Mouse (Mus musculus) heart, embryonic 11.5 days (tissue): Measurements from ENCODE around the gene BC048403. TPM values are rescaled to one million over a fixed set of nuclear protein-coding genes. Genes with fewer than 3 reads are reported as not detected.

Experiments used
- ATAC-seq: fragments of 200-750 bp; cut with Nextera tagmentation; replicated peaks from 2 replicates; pipeline ENCODE4 v1.8.0; 2017; ENCODE audit warnings: moderate library complexity; ENCODE audit not compliant: insufficient number of reproducible peaks, low FRiP score, low TSS enrichment
- H3K27ac ChIP-seq: fragments of 300-500 bp; sonication (generic); 2 replicates; pipeline ENCODE4 v1.5.1; 2014; ENCODE audit warnings: mild to moderate bottlenecking, low read depth, low read length
- H3K27me3 ChIP-seq: fragments of 300-500 bp; sonication (generic); 2 replicates; pipeline ENCODE4 v1.6.1; 2014; ENCODE audit warnings: mild to moderate bottlenecking, low read length, mixed read lengths; ENCODE audit not compliant: control insufficient read depth, insufficient read depth
- H3K36me3 ChIP-seq: fragments of 300-500 bp; sonication (generic); 2 replicates; pipeline ENCODE4 v1.6.1; 2014; ENCODE audit warnings: mild to moderate bottlenecking, low read length, moderate library complexity, mixed read lengths; ENCODE audit not compliant: control insufficient read depth, insufficient read depth
- H3K4me1 ChIP-seq: fragments of 300-500 bp; sonication (generic); 2 replicates; pipeline ENCODE4 v1.6.1; 2014; ENCODE audit warnings: low read length; ENCODE audit not compliant: control insufficient read depth, insufficient read depth
- H3K4me2 ChIP-seq: fragments of 300-500 bp; sonication (generic); 2 replicates; pipeline ENCODE4 v1.6.1; 2014; ENCODE audit warnings: mild to moderate bottlenecking, moderate library complexity
- H3K4me3 ChIP-seq: fragments of 300-500 bp; sonication (generic); 2 replicates; pipeline ENCODE4 v1.5.1; 2014; ENCODE audit warnings: low read depth, low read length
- H3K9ac ChIP-seq: fragments of 300-500 bp; sonication (generic); 2 replicates; pipeline ENCODE4 v1.6.1; 2014; ENCODE audit warnings: mild to moderate bottlenecking, low read depth, low read length, moderate library complexity
- H3K9me3 ChIP-seq: fragments of 300-500 bp; sonication (generic); replicated peaks from 2 replicates; pipeline ENCODE4 v1.6.1; 2016; ENCODE audit warnings: low read length; ENCODE audit not compliant: control insufficient read depth
- WGBS: fragments of 180-500 bp; shearing (Covaris S2); extraction: QIAGEN DNeasy Blood & Tissue Kit; methylation state at CpG from one replicate; pipeline ENCODE4 v1.1.7; 2014; ENCODE audit not compliant: insufficient replicate concordance; 5-methylcytosine and 5-hydroxymethylcytosine counted together
- polyA plus RNA-seq: library from polyadenylated mRNA; unstranded; fragments of >200 nt; fragmentation: Nextera tagmentation; extraction: Ambion mirVana; gene quantifications from 2 replicates; pipeline ENCODE4 v1.2.1, GENCODE M21; 2014

The BC048403 gene
- polyA plus RNA-seq, 1 experiment from 2014 or later, result 2.7 TPM

DNA sequence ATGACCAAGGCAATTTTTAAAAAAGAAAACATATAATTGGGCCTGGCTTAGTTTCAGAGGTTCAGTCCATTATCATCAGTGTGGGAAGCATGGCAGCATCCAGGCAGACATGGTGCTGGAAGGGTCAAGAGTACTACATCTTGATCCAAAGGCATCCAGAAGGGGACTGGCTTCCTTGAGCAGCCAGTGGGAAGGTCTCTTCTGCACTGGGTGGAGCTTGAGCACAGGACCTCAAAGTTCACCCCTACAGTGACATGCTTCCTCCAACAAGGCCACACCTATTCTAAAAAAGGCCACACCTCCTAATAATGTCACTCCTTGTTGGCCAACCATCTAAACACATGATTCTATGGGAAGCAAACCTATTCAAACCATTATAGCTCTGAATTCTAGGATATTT is 22.9 kb upstream of the BC048403 start:
- H3K9ac ChIP-seq, result no peak overlapping the region
- H3K27ac ChIP-seq, result no peak overlapping the region
- ATAC-seq, result no peak
- no peaks in the 10 kb centered on the region for H3K4me1 ChIP-seq
- no peaks in the 10 kb centered on the region for H3K27me3 ChIP-seq
- H3K36me3 ChIP-seq, result no peaks in the 10 kb centered on the region
- H3K4me3 ChIP-seq, result no peak overlapping the region
- no peak overlapping the region for H3K4me2 ChIP-seq
- peaks cover 3% of the 10 kb centered on the region; the same call in 1 of the 2 replicates for H3K9me3 ChIP-seq

DNA sequence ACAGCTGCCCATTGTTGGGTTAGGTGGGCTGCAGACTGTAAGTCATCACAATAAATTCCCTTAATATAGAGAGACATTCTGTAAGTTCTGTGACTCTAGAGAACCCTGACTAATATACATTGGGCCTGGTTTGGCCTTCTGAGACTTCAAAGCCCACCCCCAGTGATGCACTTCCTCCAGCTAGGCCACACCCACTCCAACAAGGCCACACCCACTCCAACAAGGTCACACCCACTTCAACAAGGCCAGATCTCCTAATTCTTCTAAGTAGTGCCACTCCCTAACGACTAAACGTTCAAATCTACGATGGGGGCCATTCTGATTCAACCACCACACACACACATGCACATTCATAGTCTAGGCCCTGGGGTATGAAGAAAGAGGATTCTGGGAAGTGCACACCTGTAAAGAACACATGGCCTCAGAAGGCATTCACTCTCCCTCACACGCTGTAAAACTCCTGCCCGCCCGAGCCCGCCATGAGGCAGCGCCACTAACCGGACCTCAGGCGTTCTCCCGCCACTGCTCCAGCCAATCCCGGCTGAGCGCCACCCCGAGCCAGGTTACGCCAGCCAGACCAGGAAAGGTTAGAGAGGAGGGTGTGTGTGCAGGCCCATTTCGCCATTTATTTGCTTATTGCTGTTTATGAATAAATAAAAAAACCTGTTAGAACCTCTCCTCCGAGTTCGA is 20.7 kb upstream of the BC048403 start:
- H3K9me3 ChIP-seq, result peaks cover 3% of the 10 kb centered on the region; the same call in 1 of the 2 replicates
- no peak overlapping the region for H3K9ac ChIP-seq
- H3K27me3 ChIP-seq, result no peaks in the 10 kb centered on the region
- 86% methylated on average over 18 of the region's 18 CpGs for WGBS
- H3K36me3 ChIP-seq, result no peaks in the 10 kb centered on the region
- H3K27ac ChIP-seq, result no peak overlapping the region
- ATAC-seq, result no peak
- H3K4me3 ChIP-seq, result no peak overlapping the region
- H3K4me2 ChIP-seq, result no peak overlapping the region
- H3K4me1 ChIP-seq, result no peaks in the 10 kb centered on the region

DNA sequence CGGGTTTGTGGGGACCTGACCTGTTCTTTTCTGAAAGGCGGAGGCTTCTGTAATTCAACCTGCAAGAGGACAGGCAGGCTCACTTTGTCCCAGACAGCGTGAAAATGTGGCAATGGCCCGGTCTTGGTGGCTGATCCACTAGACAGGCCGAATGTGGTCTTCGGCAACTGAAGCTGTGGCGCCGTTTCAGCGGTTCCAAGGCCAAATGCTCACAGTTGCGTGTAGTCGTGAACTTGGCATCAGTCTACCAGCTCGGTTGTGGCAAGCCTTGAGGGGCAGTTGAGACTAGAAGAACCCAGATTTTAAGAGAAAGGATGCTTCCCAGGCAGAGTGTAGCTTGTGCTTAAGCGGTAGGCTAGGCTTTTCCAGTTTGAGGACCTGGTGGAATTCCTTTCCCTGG is 19.0 kb upstream of the BC048403 start:
- Histone ChIP-seq H3K9ac (no peak overlapping the region), H3K27ac (no peak overlapping the region), H3K36me3 (no peaks in the 10 kb centered on the region), H3K4me3 (no peak overlapping the region), H3K4me2 (no peak overlapping the region), H3K9me3 (peaks cover 3% of the 10 kb centered on the region; the same call in 1 of the 2 replicates), H3K4me1 (no peaks in the 10 kb centered on the region), H3K27me3 (no peaks in the 10 kb centered on the region)
- WGBS, result 88% methylated on average over 13 of the region's 13 CpGs
- ATAC-seq, result no peak

DNA sequence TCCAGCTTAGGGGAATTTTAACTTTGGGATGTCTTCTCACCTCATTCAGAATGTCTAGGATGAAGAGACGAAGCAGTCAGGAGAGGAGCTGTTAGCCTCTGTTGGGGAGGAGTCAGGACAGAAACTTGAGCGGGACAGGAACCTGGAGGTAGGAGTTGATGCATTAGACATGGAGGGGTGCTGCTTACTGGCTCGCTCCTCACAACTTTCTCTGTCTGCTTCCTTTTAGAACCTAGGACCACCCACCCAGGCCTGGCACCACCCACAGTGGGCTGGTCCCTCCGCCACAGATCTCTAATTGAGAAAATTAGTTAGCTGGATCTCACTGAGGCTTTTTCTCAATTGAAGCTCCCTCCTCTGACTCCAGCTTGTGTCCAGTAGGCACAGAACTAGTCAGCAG is 13.2 kb upstream of the BC048403 start:
- Histone ChIP-seq H3K9ac (no peak overlapping the region), H3K4me1 (no peaks in the 10 kb centered on the region), H3K4me2 (no peak overlapping the region), H3K4me3 (no peak overlapping the region), H3K27me3 (no peaks in the 10 kb centered on the region), H3K36me3 (no peaks in the 10 kb centered on the region), H3K9me3 (peaks cover under 1% of the 10 kb centered on the region; the same call in 1 of the 2 replicates), H3K27ac (no peak overlapping the region)
- WGBS, result 62% methylated on average over 4 of the region's 4 CpGs
- ATAC-seq, result no peak

DNA sequence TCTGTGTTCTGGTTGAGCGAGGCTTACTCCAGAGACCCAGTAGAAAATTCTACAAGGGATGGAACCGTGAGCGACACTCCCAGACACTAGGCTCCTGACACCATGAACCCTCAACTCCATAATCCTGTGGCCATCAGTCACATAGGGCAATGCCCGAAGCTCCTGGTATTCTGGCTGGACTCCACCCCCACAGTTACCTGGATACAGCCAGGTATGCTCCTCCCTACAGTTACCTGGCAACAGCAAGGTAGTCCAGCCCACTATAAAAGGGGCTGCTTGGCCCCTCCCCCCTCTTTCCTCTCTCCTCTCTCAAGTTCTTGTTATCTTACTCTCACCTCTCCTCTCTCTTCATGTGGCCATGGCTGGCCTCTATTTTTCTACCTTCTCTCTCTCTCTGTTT is 12.6 kb upstream of the BC048403 start:
- 59% methylated on average over 4 of the region's 4 CpGs for WGBS
- Histone ChIP-seq H3K27me3 (no peaks in the 10 kb centered on the region), H3K4me1 (no peaks in the 10 kb centered on the region), H3K4me3 (no peak overlapping the region), H3K4me2 (no peak overlapping the region), H3K27ac (no peak overlapping the region), H3K9ac (no peak overlapping the region), H3K9me3 (no peaks in the 10 kb centered on the region), H3K36me3 (no peaks in the 10 kb centered on the region)
- ATAC-seq, result no peak

DNA sequence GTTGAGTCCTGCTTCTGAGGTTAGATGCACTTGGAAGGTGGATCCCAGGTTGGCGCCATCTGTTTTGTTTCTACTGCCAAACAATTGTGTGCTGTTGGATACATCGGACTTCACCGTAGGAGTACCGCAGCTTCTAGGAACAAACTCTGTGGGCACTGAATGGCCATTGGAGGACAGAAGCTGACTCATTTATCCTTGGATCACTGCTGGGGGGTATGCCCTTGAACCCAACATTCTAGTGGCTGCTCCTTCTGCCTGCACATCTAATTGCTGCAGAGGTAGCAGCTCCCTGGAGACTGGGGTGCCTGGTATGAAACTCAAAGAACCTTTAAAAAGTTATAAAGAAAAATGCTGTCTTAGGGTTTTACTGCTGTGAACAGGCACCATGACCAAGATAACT is 11.5 kb upstream of the BC048403 start:
- no peak overlapping the region for H3K4me3 ChIP-seq
- WGBS, result 96% methylated on average over 4 of the region's 4 CpGs
- no peaks in the 10 kb centered on the region for H3K9me3 ChIP-seq
- no peak for ATAC-seq
- H3K36me3 ChIP-seq, result no peaks in the 10 kb centered on the region
- H3K27ac ChIP-seq, result no peak overlapping the region
- no peak overlapping the region for H3K9ac ChIP-seq
- H3K27me3 ChIP-seq, result no peaks in the 10 kb centered on the region
- H3K4me2 ChIP-seq, result no peak overlapping the region
- H3K4me1 ChIP-seq, result no peaks in the 10 kb centered on the region

DNA sequence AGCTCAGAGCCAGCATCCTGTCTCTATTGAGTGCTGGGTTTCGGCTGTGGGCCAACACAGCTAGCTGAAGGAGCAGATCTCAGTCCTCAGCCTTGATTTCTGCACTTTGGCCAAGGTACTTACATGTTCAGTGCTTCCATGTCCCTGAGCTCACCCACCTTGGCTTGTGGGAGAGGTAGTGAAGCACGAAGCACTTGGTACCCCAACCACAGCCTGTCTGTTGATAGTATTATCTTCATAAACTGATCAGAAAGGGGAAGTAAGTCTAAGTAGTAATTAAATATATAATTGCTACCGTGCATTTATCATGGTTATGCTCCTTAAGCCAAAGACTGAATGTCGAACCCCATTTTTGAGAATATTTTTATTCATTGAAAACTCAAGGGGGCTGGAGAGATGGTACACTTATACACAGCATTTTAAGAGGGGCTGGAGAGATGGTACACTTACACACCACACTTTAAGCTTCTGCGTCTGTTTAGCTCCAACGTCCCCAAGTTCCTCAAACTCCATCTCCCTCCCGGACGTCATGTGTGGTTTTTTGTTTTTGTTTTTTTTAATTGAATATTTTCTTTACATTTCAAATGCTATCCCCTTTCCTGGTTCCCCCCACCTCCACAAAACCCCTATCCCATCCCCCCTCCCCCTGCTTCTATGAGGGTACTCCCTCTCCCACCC is 8.6 kb upstream of the BC048403 start:
- Histone ChIP-seq H3K9me3 (no peaks in the 10 kb centered on the region), H3K4me1 (no peaks in the 10 kb centered on the region), H3K4me3 (no peak overlapping the region), H3K27ac (no peak overlapping the region), H3K36me3 (no peaks in the 10 kb centered on the region), H3K4me2 (no peak overlapping the region), H3K27me3 (no peaks in the 10 kb centered on the region), H3K9ac (no peak overlapping the region)
- ATAC-seq, result no peak
- WGBS, result 83% methylated on average over 8 of the region's 8 CpGs

DNA sequence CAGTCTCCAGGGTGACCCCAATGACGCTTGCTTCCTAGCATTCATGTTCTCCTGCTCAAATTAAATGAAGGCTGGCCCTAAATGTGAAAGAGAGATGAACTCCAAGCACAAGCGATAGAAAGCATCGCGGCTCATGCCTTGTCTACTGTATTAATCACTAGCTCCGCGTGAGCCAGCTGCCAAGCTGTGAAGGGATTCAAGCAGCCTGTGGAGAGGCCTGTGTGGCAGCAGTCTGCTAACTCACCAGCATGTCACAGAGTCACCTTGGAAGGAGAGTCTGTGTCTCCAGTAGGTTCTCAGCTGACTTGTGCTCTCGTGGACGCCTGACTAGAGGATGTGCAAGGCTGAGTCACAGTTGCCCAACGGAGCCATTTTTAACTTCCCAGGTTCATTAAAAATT is 7.2 kb upstream of the BC048403 start:
- H3K4me1 ChIP-seq, result no peaks in the 10 kb centered on the region
- 82% methylated on average over 9 of the region's 9 CpGs for WGBS
- H3K27ac ChIP-seq, result no peak overlapping the region
- no peak for ATAC-seq
- H3K9ac ChIP-seq, result no peak overlapping the region
- no peaks in the 10 kb centered on the region for H3K27me3 ChIP-seq
- no peaks in the 10 kb centered on the region for H3K36me3 ChIP-seq
- H3K4me3 ChIP-seq, result no peak overlapping the region
- no peak overlapping the region for H3K4me2 ChIP-seq
- no peaks in the 10 kb centered on the region for H3K9me3 ChIP-seq

DNA sequence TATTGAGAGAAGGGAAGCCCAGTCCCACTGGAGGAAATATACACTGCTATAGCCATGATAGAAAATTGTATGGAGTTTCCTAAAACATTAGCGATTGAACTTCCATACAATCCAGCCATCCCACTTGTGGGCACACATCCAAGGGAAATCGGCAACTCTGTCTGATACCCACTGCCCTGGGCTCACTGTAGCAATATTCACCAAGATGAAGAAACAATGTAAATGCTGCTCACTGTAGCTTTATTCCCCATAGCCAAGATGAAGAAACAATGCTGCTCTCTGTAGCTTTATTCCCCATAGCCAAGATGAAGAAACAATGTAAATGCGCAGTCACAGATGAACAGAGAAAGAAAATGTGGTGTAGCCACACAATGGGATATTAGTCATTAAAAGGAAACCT is 2.5 kb upstream of the BC048403 start:
- no peak overlapping the region for H3K4me3 ChIP-seq
- H3K9ac ChIP-seq, result no peak overlapping the region
- no peak for ATAC-seq
- no peaks in the 10 kb centered on the region for H3K4me1 ChIP-seq
- H3K27me3 ChIP-seq, result no peaks in the 10 kb centered on the region
- no peak overlapping the region for H3K4me2 ChIP-seq
- 87% methylated on average over 3 of the region's 3 CpGs for WGBS
- no peaks in the 10 kb centered on the region for H3K36me3 ChIP-seq
- H3K27ac ChIP-seq, result no peak overlapping the region
- H3K9me3 ChIP-seq, result no peaks in the 10 kb centered on the region
